Mouse (Mus musculus) adrenal gland, adult 8-10 months (tissue): Measurements from ENCODE around the gene Olfr690. TPM values are rescaled to one million over a fixed set of nuclear protein-coding genes. Genes with fewer than 3 reads are reported as not detected.
"Not testable (repeated sequence)": the region's sequence is repeated elsewhere in the genome, so short reads cannot be mapped to it uniquely, and the experiment has no call there.

Experiments used
- DNase-seq: peaks from one replicate; pipeline ENCODE4 v3.0.0; 2022
- total RNA-seq, 4 experiments: library from RNA; stranded (reverse); gene quantifications; 2 replicates each; pipeline ENCODE4 v1.2.4; 2022

Gene Olfr690
- total RNA-seq = not detected

- DNase-seq = no peak
Observed at GRCm38 (mm10) chr7:105334004-105334403, at the start of gene Olfr690. TSS of gene Olfr690 (minus strand) at chr7:105334104.

- DNase-seq = no peak
Observed at GRCm38 (mm10) chr7:105380329-105380728, 46.4 kb upstream of the Olfr690 start.

DNA sequence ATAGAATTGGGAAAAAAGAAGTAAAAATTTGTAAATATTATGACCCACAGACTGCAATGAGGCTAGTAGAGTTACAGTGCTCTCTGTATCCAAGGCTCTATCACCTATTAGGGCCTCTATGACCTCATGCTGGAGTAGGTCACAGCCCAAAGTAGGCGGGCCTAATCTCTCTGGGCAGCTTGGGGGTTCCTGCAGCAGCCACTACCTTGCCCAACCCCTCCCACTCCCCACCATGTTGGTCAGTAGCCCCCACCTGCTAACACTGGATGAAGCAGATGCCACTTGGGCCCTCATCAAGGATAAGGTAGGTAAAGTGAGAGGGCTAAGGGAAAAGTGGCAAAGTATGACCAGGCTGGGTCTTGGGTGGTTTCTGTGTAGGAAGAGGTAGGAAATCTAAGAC lies 41.0 kb upstream of the Olfr690 start, which contains the start of gene Gm5901:
TSS of gene Gm5901 (plus strand) at position 173 of the 400 bp plus-strand sequence.
- no peak for DNase-seq

DNA sequence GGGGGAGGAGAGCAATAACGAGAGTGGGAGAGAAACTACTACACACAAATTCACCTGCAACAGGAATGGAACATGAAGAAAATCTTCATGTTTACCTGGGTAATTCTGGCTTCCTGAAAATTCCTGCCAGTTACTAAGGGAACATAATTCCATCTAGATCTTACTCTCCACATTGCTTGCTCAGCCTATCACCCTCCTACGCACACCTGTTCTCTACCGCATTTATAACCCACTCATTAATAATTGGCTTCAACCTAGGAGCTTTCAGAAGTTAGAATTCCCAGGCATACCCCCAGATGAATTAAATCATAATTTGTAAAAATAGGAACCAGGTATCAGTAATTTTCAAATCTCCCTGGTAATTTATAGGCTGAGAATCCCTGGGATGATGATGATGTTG lies 40.1 kb upstream of the Olfr690 start:
- DNase-seq = no peak

DNA sequence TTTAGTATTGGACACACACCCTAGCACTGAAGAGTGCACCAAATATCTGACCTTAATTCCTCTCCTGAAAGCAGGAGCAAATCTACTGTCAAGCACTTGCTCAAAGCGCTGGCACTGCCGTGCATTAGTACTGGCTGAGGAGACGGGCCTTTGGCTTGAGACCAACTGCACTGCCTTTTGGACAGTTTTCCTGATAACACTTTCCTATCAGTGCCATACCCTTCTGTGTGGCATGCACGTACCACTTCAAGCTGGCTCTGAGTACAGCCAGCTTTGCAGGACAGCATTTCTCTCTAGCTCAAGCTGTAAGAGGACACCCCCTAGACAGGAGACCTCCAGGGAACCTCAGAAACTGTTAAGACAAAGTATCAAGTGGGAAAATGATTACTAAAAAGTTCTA lies 39.6 kb upstream of the Olfr690 start:
- DNase-seq = no peak

DNA sequence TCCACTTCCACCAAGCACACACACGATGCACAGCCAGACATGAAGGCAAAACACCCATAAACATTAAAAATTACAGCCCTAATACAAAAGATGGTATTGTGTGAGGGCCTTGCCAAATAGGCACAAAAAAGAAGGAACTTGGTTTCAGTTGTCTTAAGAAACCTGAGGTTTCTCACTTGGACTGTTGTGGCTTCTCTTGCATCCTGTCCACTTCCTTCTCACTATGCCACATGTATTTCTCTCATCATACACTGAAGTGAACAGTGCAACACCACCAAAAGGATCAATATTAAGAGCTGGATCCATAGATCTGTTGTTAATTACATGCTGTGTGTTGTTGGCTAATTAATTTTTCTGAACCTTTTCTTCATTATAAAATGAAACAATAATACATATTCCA lies 39.0 kb upstream of the Olfr690 start:
- no peak for DNase-seq

DNA sequence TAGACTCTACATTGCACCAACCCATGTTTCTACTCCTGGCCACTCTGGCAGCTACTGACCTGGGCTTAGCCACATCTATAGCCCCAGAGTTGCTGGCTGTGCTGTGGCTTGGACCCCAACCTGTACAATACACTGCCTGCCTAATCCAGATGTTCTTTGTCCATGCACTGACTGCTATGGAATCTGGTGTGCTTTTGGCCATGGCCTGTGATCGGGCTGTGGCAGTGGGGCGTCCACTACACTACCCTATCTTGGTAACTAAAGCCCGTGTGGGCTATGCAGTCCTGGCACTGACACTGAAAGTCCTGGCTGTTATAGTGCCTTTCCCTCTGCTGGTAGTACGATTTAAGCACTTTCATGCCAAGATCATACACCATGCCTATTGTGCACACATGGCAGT lies 34.6 kb upstream of the Olfr690 start:
- DNase-seq = no peak

- no peak for DNase-seq
Observed at GRCm38 (mm10) chr7:105367930-105368329, 34.0 kb upstream of the Olfr690 start, which contains the start of gene Olfr692. TSS of gene Olfr692 (plus strand) at chr7:105368230.

- DNase-seq = no peak
Observed at GRCm38 (mm10) chr7:105367268-105367667, 33.4 kb upstream of the Olfr690 start.

DNA sequence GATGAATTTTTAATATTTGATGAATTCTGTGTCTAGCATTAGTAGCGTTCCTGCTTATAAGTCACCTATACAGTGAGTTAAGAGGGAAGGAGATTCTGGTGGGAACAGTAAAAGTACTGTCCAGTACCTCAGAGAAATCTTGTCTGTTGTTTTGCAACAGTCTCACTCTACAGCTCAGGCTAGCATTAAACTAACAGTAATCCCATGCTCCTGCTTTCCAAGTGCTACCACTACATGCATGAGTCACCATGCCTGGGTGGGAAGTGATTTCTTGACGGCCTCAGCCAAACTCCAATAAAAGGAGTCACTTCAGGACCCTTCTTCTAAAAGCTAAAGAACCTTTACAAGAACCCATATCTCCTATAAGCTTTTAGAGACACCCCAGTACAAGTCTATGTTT lies 27.8 kb upstream of the Olfr690 start:
- DNase-seq = no peak

- DNase-seq = not testable (repeated sequence)
Observed at GRCm38 (mm10) chr7:105356487-105356886, 22.6 kb upstream of the Olfr690 start.

DNA sequence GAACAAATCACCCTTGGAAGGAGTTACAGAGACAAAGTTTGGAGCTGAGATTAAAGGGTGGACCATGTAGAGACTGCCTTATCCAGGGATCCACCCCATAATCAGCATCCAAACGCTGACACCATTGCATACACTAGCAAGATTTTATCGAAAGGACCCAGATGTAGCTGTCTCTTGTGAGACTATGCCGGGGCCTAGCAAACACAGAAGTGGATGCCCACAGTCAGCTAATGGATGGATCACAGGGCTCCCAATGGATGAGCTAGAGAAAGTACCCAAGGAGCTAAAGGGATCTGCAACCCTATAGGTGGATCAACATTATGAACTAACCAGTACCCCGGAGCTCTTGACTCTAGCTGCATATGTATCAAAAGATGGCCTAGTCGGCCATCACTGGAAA lies 22.2 kb upstream of the Olfr690 start:
- DNase-seq = not testable (repeated sequence)

DNA sequence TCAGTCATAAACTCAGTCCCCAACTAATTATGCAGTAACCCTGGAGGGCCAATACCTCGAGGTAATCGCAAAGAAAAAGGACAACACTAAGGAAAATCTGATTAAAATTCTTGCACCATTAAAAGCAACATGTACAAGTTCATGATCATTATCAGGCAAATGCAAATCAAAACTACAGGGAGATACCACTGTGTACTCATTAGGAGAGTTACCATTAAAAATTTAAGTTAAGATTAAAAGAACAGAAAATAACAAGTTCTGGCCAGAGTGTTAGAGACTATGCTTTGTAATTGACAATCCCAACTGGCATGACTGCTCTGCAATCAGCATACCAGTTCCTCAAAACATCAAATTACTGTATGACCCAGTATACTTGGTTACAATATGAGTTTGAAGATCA lies 8.8 kb upstream of the Olfr690 start:
- no peak for DNase-seq

GRCm38 (mm10) chr7:105342170-105342569 lies 8.3 kb upstream of the Olfr690 start, which contains the start of gene Olfr691:
TSS of gene Olfr691 (minus strand) at chr7:105342270.
- DNase-seq = no peak

- no peak for DNase-seq
Observed at GRCm38 (mm10) chr7:105325302-105325701, 8.6 kb downstream of the Olfr690 start.

- DNase-seq = no peak
Observed at GRCm38 (mm10) chr7:105310865-105311264, 23.0 kb downstream of the Olfr690 start, which contains the start of gene Olfr689. TSS of gene Olfr689 (plus strand) at chr7:105311165.

DNA sequence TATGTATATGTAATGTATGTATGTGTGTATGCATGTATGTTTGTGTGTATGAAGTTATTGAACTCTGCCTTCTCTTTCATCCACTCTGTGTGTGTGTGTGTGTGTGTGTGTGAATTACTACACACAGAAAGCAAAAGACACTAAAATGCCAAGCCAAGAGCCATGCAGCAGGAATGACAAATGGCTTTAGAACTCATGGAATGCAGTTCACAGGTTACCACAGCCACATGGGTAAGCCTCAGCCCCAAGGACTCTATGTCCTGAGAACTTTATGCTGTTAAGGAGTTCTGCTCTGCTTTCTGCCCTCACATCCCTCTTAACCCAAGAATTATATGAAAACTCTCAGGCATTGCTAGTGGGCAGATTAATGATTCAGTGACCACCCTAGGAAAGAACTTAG lies 43.9 kb downstream of the Olfr690 start:
- DNase-seq = no peak

DNA sequence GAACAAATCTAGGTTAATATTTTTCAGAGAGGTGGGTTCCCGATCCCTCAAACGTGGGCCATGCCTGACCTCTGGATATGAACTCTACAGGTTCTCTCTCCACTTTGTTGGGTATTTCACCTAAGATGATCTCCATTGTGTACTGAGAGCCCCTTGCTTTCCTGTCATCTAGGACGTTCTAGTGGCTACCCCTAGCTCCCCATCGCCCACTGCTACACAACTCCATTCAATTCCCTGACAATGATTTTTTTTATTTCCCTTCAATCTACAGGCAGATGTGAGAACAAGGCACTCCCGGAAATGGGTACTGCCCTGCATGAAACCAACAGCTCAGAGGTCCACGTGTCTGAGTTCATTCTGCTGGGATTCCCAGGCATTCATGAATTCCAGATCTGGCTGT lies 46.1 kb downstream of the Olfr690 start, which contains the start of gene Olfr688:
TSS of gene Olfr688 (plus strand) at position 301 of the 400 bp plus-strand sequence.
- DNase-seq = no peak

Other genes with a start within 250 kb of the Olfr690 start
- gene Olfr680-ps1, start 241.3 kb downstream of the Olfr690 start, total RNA-seq = not detected
- not detected for gene Olfr681, start 217.3 kb downstream of the Olfr690 start, total RNA-seq
- gene Olfr683, start 187.1 kb downstream of the Olfr690 start, total RNA-seq = not detected
- gene Olfr684, start 170.5 kb downstream of the Olfr690 start, total RNA-seq = not detected
- gene Olfr685, start 148.1 kb downstream of the Olfr690 start, total RNA-seq = not detected
- not detected for gene Olfr686, start 126.6 kb downstream of the Olfr690 start, total RNA-seq
- gene Olfr688, start 46.0 kb downstream of the Olfr690 start, total RNA-seq = not detected
- not detected for gene Olfr689, start 22.9 kb downstream of the Olfr690 start, total RNA-seq
- gene Olfr691, start 8.2 kb upstream of the Olfr690 start, total RNA-seq = under 1 TPM in 1 of 4 experiments, not detected in 3; 0.15 TPM
- not detected for gene Olfr692, start 34.1 kb upstream of the Olfr690 start, total RNA-seq
- not detected for gene Gm5901, start 40.9 kb upstream of the Olfr690 start, total RNA-seq
- gene Fam160a2, start 66.0 kb upstream of the Olfr690 start, total RNA-seq = 10 to 100 TPM; 28.5 to 34.9 (median 32.1) TPM
- not detected for gene Cnga4, start 70.5 kb upstream of the Olfr690 start, total RNA-seq
- gene Cckbr, start 91.6 kb upstream of the Olfr690 start, total RNA-seq = under 1 TPM in 2 of 4 experiments, not detected in 2; 0.13 to 0.15 TPM
- gene Cavin3, start 148.2 kb upstream of the Olfr690 start, total RNA-seq = 10 to 100 TPM; 59.4 to 66.5 (median 60.9) TPM
- 10 to 100 TPM; 47.3 to 54.3 (median 51.8) TPM for gene Smpd1, start 220.3 kb upstream of the Olfr690 start, total RNA-seq
- 10 to 100 TPM; 17.3 to 30.8 (median 24.3) TPM for gene Apbb1, start 247.5 kb upstream of the Olfr690 start, total RNA-seq